Mouse (Mus musculus): ENCODE data around the gene Olfr1391.
"Not testable (repeated sequence)": the region's sequence is repeated elsewhere in the genome, so short reads cannot be mapped to it uniquely, and the experiment has no call there.

Gene Olfr1391

GRCm38 (mm10) chr11:49322442-49322841 is at the start of gene Olfr1391:
Olfr1391 (plus strand) TSS chr11:49322742.
- DNase-seq, result no peak

- no peak for DNase-seq
These were observed 48.6 kb upstream of the Olfr1391 start for GRCm38 (mm10) chr11:49273834-49274519.

GRCm38 (mm10) chr11:49278222-49278621 is 44.3 kb upstream of the Olfr1391 start, which contains the start of gene Olfr1393:
Olfr1393 (plus strand) TSS chr11:49278304.
- DNase-seq, result peak; percentile 43

- not testable (repeated sequence) for DNase-seq
These were observed 37.6 kb upstream of the Olfr1391 start, which contains the start of gene Olfr1392 for GRCm38 (mm10) chr11:49284982-49285381. Olfr1392 (plus strand) TSS chr11:49285282.

GRCm38 (mm10) chr11:49287251-49287650 is 35.3 kb upstream of the Olfr1391 start:
- DNase-seq, result no peak

GRCm38 (mm10) chr11:49292777-49293176 is 29.8 kb upstream of the Olfr1391 start:
- no peak for DNase-seq

GRCm38 (mm10) chr11:49304441-49304840 is 18.1 kb upstream of the Olfr1391 start, which contains the start of gene Olfr10:
Olfr10 (plus strand) TSS chr11:49304741.
- no peak for DNase-seq

GRCm38 (mm10) chr11:49308547-49308946 is 14.0 kb upstream of the Olfr1391 start:
- DNase-seq, result not testable (repeated sequence)

- no peak for DNase-seq
These were observed 4.2 kb downstream of the Olfr1391 start for GRCm38 (mm10) chr11:49326726-49327125.

GRCm38 (mm10) chr11:49329686-49330085 is 7.1 kb downstream of the Olfr1391 start:
- no peak for DNase-seq

- DNase-seq, result no peak
These were observed 12.3 kb downstream of the Olfr1391 start, which contains the start of gene Olfr1390 for GRCm38 (mm10) chr11:49334888-49335287. Olfr1390 (plus strand) TSS chr11:49335188.

- DNase-seq, result no peak
These were observed 14.7 kb downstream of the Olfr1391 start for GRCm38 (mm10) chr11:49337150-49337832.
